Mouse (Mus musculus) embryonic facial prominence, embryonic 11.5 days (tissue): Measurements from ENCODE around the gene Slc16a7. TPM values are rescaled to one million over a fixed set of nuclear protein-coding genes. Genes with fewer than 3 reads are reported as not detected.

Source experiments
- ATAC-seq: fragments of 200-750 bp; cut with Nextera tagmentation; replicated peaks from 2 replicates; pipeline ENCODE4 v1.8.0; 2017; ENCODE audit warnings: low read depth; ENCODE audit not compliant: insufficient number of reproducible peaks, low FRiP score, low TSS enrichment
- DNase-seq: peaks from one replicate; pipeline ENCODE4 v3.0.0-alpha.2; 2015; ENCODE audit warnings: low spot score
- H3K27ac ChIP-seq: fragments of 300-500 bp; sonication (generic); replicated peaks from 2 replicates; pipeline ENCODE4 v1.5.1; 2014; ENCODE audit warnings: mild to moderate bottlenecking, low read depth, low read length, control low read depth
- H3K27me3 ChIP-seq: fragments of 300-500 bp; sonication (generic); 2 replicates; pipeline ENCODE4 v1.6.1; 2014; ENCODE audit warnings: mild to moderate bottlenecking, low read length, moderate library complexity, mixed read lengths; ENCODE audit not compliant: control insufficient read depth, insufficient read depth
- H3K36me3 ChIP-seq: fragments of 300-500 bp; sonication (generic); replicated peaks from 2 replicates; pipeline ENCODE4 v1.6.1; 2014; ENCODE audit warnings: low read depth, mild to moderate bottlenecking, low read length, moderate library complexity, mixed read lengths; ENCODE audit not compliant: control insufficient read depth, insufficient read depth
- H3K4me1 ChIP-seq: fragments of 300-500 bp; sonication (generic); 2 replicates; pipeline ENCODE4 v1.6.1; 2014; ENCODE audit warnings: low read length, mixed read lengths; ENCODE audit not compliant: control insufficient read depth, insufficient read depth
- H3K4me2 ChIP-seq: fragments of 300-500 bp; sonication (generic); 2 replicates; pipeline ENCODE4 v1.6.1; 2014; ENCODE audit warnings: low read depth, mild to moderate bottlenecking, control low read depth, low read length, moderate library complexity
- H3K4me3 ChIP-seq: fragments of 300-500 bp; sonication (generic); 2 replicates; pipeline ENCODE4 v1.5.1; 2014; ENCODE audit warnings: low read depth, low read length, control low read depth
- H3K9ac ChIP-seq: fragments of 300-500 bp; sonication (generic); replicated peaks from 2 replicates; pipeline ENCODE4 v1.6.1; 2014; ENCODE audit warnings: mild to moderate bottlenecking, control low read depth, low read length
- H3K9me3 ChIP-seq: fragments of 300-500 bp; sonication (generic); replicated peaks from 2 replicates; pipeline ENCODE4 v1.6.1; 2016; ENCODE audit warnings: mild to moderate bottlenecking, low read length, inconsistent platforms, mixed read lengths; ENCODE audit not compliant: control insufficient read depth
- WGBS: fragments of 180-500 bp; shearing (Covaris S2); extraction: QIAGEN DNeasy Blood & Tissue Kit; methylation state at CpG from one replicate; pipeline ENCODE4 v1.1.7; 2014; 5-methylcytosine and 5-hydroxymethylcytosine counted together
- polyA plus RNA-seq: library from polyadenylated mRNA; unstranded; fragments of >200 nt; fragmentation: Nextera tagmentation; extraction: Ambion mirVana; gene quantifications from 2 replicates; pipeline ENCODE4 v1.2.1, GENCODE M21; 2014

The Slc16a7 gene
- 2.9 and 3.9 TPM in 2 replicates for polyA plus RNA-seq

- Histone ChIP-seq H3K9ac (peak within 1 kb of the TSS; percentile 55), H3K27ac (no peak within 1 kb of the TSS), H3K4me3 (peak within 1 kb of the TSS; percentile 55), H3K4me2 (peak within 1 kb of the TSS; percentile 62), H3K9me3 (no peaks in the 10 kb centered on the region), H3K4me1 (no peaks in the 10 kb centered on the region), H3K27me3 (no peaks in the 10 kb centered on the region), H3K36me3 (no peaks in the 10 kb centered on the region)
- DNase-seq = peak; percentile 84
- peak; percentile 96 for ATAC-seq
- WGBS = 0% methylated on average over 63 of the region's 67 CpGs
Observed at GRCm38 (mm10) chr10:125388876-125389786, at the start of gene Slc16a7. Gene Slc16a7 (minus strand): TSS chr10:125389465.

- no peak overlapping the region for H3K27ac ChIP-seq
- H3K4me1 ChIP-seq = no peaks in the 10 kb centered on the region
- no peak overlapping the region for H3K4me3 ChIP-seq
- no peaks in the 10 kb centered on the region for H3K9me3 ChIP-seq
- H3K4me2 ChIP-seq = no peak overlapping the region
- H3K36me3 ChIP-seq = no peaks in the 10 kb centered on the region
- DNase-seq = no peak
- H3K27me3 ChIP-seq = no peaks in the 10 kb centered on the region
- no peak for ATAC-seq
- WGBS = 70% methylated on average over 6 of the region's 6 CpGs
- no peak overlapping the region for H3K9ac ChIP-seq
Observed at GRCm38 (mm10) chr10:125418795-125419194, 29.5 kb upstream of the Slc16a7 start.

- Histone ChIP-seq H3K4me3 (no peak overlapping the region), H3K27ac (no peak overlapping the region), H3K4me2 (no peak overlapping the region), H3K9ac (no peak overlapping the region), H3K27me3 (no peaks in the 10 kb centered on the region), H3K36me3 (no peaks in the 10 kb centered on the region), H3K9me3 (no peaks in the 10 kb centered on the region), H3K4me1 (no peaks in the 10 kb centered on the region)
- no peak for DNase-seq
- WGBS = 90% methylated on average over 4 of the region's 4 CpGs
- ATAC-seq = no peak
Observed at GRCm38 (mm10) chr10:125399796-125400195, 10.5 kb upstream of the Slc16a7 start.

- Histone ChIP-seq H3K4me2 (no peak overlapping the region; the same call in 1 of the 2 replicates), H3K4me1 (no peaks in the 10 kb centered on the region), H3K9me3 (no peaks in the 10 kb centered on the region), H3K36me3 (no peaks in the 10 kb centered on the region), H3K9ac (no peak overlapping the region), H3K27me3 (no peaks in the 10 kb centered on the region), H3K4me3 (peak overlapping the region; percentile 55; the same call in 1 of the 2 replicates), H3K27ac (no peak overlapping the region)
- DNase-seq (no peak), ATAC-seq (no peak)
- WGBS = 83% methylated on average over 6 of the region's 6 CpGs
Observed at GRCm38 (mm10) chr10:125390011-125390410, 746 bp upstream of the Slc16a7 start.

GRCm38 (mm10) chr10:125388481-125388875, 787 bp downstream of the Slc16a7 start:
- no peak for DNase-seq
- 14% methylated on average over 7 of the region's 7 CpGs for WGBS
- ATAC-seq = no peak
- no peak overlapping the region for H3K27ac ChIP-seq
- no peaks in the 10 kb centered on the region for H3K9me3 ChIP-seq
- H3K4me3 ChIP-seq = peak overlapping the region; percentile 55
- H3K9ac ChIP-seq = peak overlapping the region; percentile 55
- no peaks in the 10 kb centered on the region for H3K36me3 ChIP-seq
- no peaks in the 10 kb centered on the region for H3K4me1 ChIP-seq
- peak overlapping the region; percentile 62 for H3K4me2 ChIP-seq
- H3K27me3 ChIP-seq = no peaks in the 10 kb centered on the region

GRCm38 (mm10) chr10:125387782-125388415, 1.4 kb downstream of the Slc16a7 start:
- ATAC-seq (no peak), DNase-seq (no peak)
- H3K4me1 ChIP-seq = no peaks in the 10 kb centered on the region
- H3K36me3 ChIP-seq = no peaks in the 10 kb centered on the region
- no peak overlapping the region for H3K27ac ChIP-seq
- H3K4me2 ChIP-seq = no peak overlapping the region
- no peaks in the 10 kb centered on the region for H3K9me3 ChIP-seq
- H3K4me3 ChIP-seq = no peak overlapping the region
- no peak overlapping the region for H3K9ac ChIP-seq
- WGBS = 37% methylated on average over 14 of the region's 14 CpGs
- no peaks in the 10 kb centered on the region for H3K27me3 ChIP-seq

- H3K9me3 ChIP-seq = no peaks in the 10 kb centered on the region
- no peaks in the 10 kb centered on the region for H3K27me3 ChIP-seq
- no peak overlapping the region for H3K9ac ChIP-seq
- no peaks in the 10 kb centered on the region for H3K4me1 ChIP-seq
- no peak for DNase-seq
- H3K4me2 ChIP-seq = no peak overlapping the region
- H3K36me3 ChIP-seq = no peaks in the 10 kb centered on the region
- 82% methylated on average over 5 of the region's 5 CpGs for WGBS
- no peak overlapping the region for H3K27ac ChIP-seq
- no peak for ATAC-seq
- no peak overlapping the region for H3K4me3 ChIP-seq
Observed at GRCm38 (mm10) chr10:125375526-125375925, 13.7 kb downstream of the Slc16a7 start.

- ATAC-seq (no peak), DNase-seq (no peak)
- no peak overlapping the region for H3K4me2 ChIP-seq
- H3K9ac ChIP-seq = no peak overlapping the region
- no peaks in the 10 kb centered on the region for H3K27me3 ChIP-seq
- no peaks in the 10 kb centered on the region for H3K36me3 ChIP-seq
- H3K27ac ChIP-seq = no peak overlapping the region
- no peaks in the 10 kb centered on the region for H3K9me3 ChIP-seq
- WGBS = 91% methylated on average over 13 of the region's 13 CpGs
- H3K4me1 ChIP-seq = no peaks in the 10 kb centered on the region
- H3K4me3 ChIP-seq = no peak overlapping the region
Observed at GRCm38 (mm10) chr10:125372666-125373065, 16.6 kb downstream of the Slc16a7 start.
